In genomic region chr10:61174711-61175441, GRCm38 (mm10) we compare ENCODE assay signal across 23 mouse cellular contexts. TPM values are rescaled to one million over a fixed set of nuclear protein-coding genes. Genes with fewer than 3 reads are reported as not detected.
DNase-seq lines count a peak whose midpoint lies in the region; ATAC-seq and TF ChIP-seq lines count a peak whose summit lies in the region.
"Had no signal": no experiment of that assay in that cellular context is flagged by ENCODE, and none has a peak within 500 bp of the region (broad histone marks: within the 10 kb centered on the region; RNA-seq: fewer than 3 reads in every experiment).

No protein-coding gene starts in this region.

- peak; percentile 82 for ATAC-seq in lung, embryonic 16.5 days (ENCODE audit: low read depth)
- ATAC-seq: CD4-positive, CD25-positive, alpha-beta regulatory T cell, adult 4 months had no signal

- TF ChIP-seq RAD21 in MEL (IDR thresholded peaks at IDR 0.05; ENCODE audit: low read depth, low read length), result no peak

- no peak for TF ChIP-seq POLR2A in MEL (IDR thresholded peaks at IDR 0.05; ENCODE audit: control insufficient read depth in 1 of 2, insufficient read depth in 1 of 2, low read depth in 1 of 2, low read length in 2 of 2, poor library complexity in 1 of 2)

- TF ChIP-seq CTCF in MEL (IDR thresholded peaks at IDR 0.05 in 2 of 3, conservative IDR thresholded peaks at IDR 0.05 in 1 of 3; ENCODE audit: control insufficient read depth in 1 of 3, insufficient read depth in 1 of 3, low read depth in 2 of 3, low read length in 3 of 3, poor library complexity in 1 of 3, severe bottlenecking in 1 of 3), result no peak

- H3K4me3 ChIP-seq in lung, embryonic 16.5 days (ENCODE audit: low read length), result no peak overlapping the region
- H3K4me3 ChIP-seq in MEL (ENCODE audit: control insufficient read depth in 1 of 2, insufficient read depth in 1 of 2, low read depth in 2 of 2, low read length in 2 of 2), result no peak overlapping the region
- H3K4me3 ChIP-seq: embryonic facial prominence, embryonic 13.5 days; heart, adult 2 months; midbrain, embryonic 12.5 days; neural tube, embryonic 13.5 days had no signal

- peaks cover 9% of the 10 kb centered on the region for H3K4me1 ChIP-seq in lung, embryonic 16.5 days (replicated peaks; ENCODE audit: control insufficient read depth, insufficient read depth, low read length)
- H3K4me1 ChIP-seq in MEL (ENCODE audit: control insufficient read depth in 1 of 2, insufficient read depth in 2 of 2, low read length in 2 of 2), result no peaks in the 10 kb centered on the region

- H3K4me2 ChIP-seq in lung, embryonic 16.5 days (ENCODE audit: low read depth, low read length), result no peak overlapping the region

- no peaks in the 10 kb centered on the region for H3K79me2 ChIP-seq in MEL (ENCODE audit: control insufficient read depth, insufficient read depth, low read length, poor library complexity)

- no peak for TF ChIP-seq EP300 in MEL (IDR thresholded peaks at IDR 0.05; ENCODE audit: low read depth in 1 of 2, low read length in 2 of 2)

- H3K36me3 ChIP-seq in lung, embryonic 16.5 days (ENCODE audit: control insufficient read depth, insufficient read depth, low read length), result no peaks in the 10 kb centered on the region
- no peaks in the 10 kb centered on the region for H3K36me3 ChIP-seq in MEL (ENCODE audit: control insufficient read depth in 1 of 2, insufficient read depth in 2 of 2, low read length in 2 of 2)
- H3K36me3 ChIP-seq: embryonic facial prominence, embryonic 13.5 days; heart, embryonic 15.5 days; hindbrain, embryonic 10.5 days; midbrain, embryonic 12.5 days; neural tube, embryonic 13.5 days had no signal

- H3K27me3 ChIP-seq in lung, embryonic 16.5 days (ENCODE audit: control insufficient read depth, insufficient read depth, low read depth, low read length), result no peaks in the 10 kb centered on the region; the same call in 1 of the 2 replicates
- H3K27me3 ChIP-seq in MEL (ENCODE audit: control insufficient read depth in 1 of 2, insufficient read depth in 2 of 2, low read length in 2 of 2), result 0 out of 4 replicates have a peak, but pooled peaks cover 0 to 4% of the 10 kb centered on the region in 2 experiments

- no peak overlapping the region for H3K27ac ChIP-seq in lung, embryonic 16.5 days (ENCODE audit: low read length)
- no peak overlapping the region for H3K27ac ChIP-seq in MEL (ENCODE audit: control insufficient read depth, low read depth, low read length)
- H3K27ac ChIP-seq: embryonic facial prominence, embryonic 13.5 days; heart, adult 2 months; heart, embryonic 15.5 days; hindbrain, embryonic 10.5 days; midbrain, embryonic 12.5 days; neural tube, embryonic 13.5 days; stomach, postnatal 0 days had no signal

- no peaks in the 10 kb centered on the region for H3K9me3 ChIP-seq in lung, embryonic 16.5 days (ENCODE audit: control insufficient read depth, low read length)
- no peaks in the 10 kb centered on the region for H3K9me3 ChIP-seq in MEL (replicated peaks; ENCODE audit: insufficient read depth, low read length)
- H3K9me3 ChIP-seq: embryonic facial prominence, embryonic 13.5 days; heart, embryonic 15.5 days; hindbrain, embryonic 10.5 days; midbrain, embryonic 12.5 days; neural tube, embryonic 13.5 days had no signal

- H3K9ac ChIP-seq in lung, embryonic 16.5 days (ENCODE audit: low read length), result no peak overlapping the region
- H3K9ac ChIP-seq in MEL (ENCODE audit: control insufficient read depth, low read depth, low read length, poor library complexity, severe bottlenecking), result no peak overlapping the region
- H3K9ac ChIP-seq: embryonic facial prominence, embryonic 13.5 days; heart, embryonic 15.5 days; midbrain, embryonic 12.5 days; neural tube, embryonic 13.5 days had no signal

- 13% methylated on average over 11 of the region's 13 CpGs for WGBS in lung, embryonic 16.5 days

- DNase-seq in cerebellum, adult 11-12 months, result peak; percentile 61
- no peak for DNase-seq in cerebellum, adult 9-10 months
- DNase-seq in lung, postnatal 14 days, result no peak
- no peak for DNase-seq in MEL (ENCODE audit: low read depth, low spot score)
- peak; percentile 56 to 66 for DNase-seq in cerebellum, postnatal 25 days
- DNase-seq in spleen, postnatal 10 days (ENCODE audit: low spot score in 2 of 2), result no peak
- no peak for DNase-seq in right cerebral cortex, postnatal 14 days
- DNase-seq: gastrocnemius, postnatal 14 days; heart, adult 2 months; kidney, adult 2 months; kidney, postnatal 25 days; thymus, postnatal 36 days had no signal

TF ChIP-seq in MEL, 35 proteins besides CTCF, POLR2A, EP300 and RAD21:
- no peak for TF ChIP-seq USF2 (IDR thresholded peaks at IDR 0.05; ENCODE audit: borderline replicate concordance in 1 of 2, insufficient read depth in 1 of 2, low read depth in 1 of 2, low read length in 2 of 2)
- TF ChIP-seq ZNF384 (IDR thresholded peaks at IDR 0.05; ENCODE audit: low read depth, low read length), result 0 out of 2 replicates have a peak, but pooled peaks have one; percentile 30

RNA-seq across cellular contexts. Expression of gene Tbata, which starts 3.1 kb away (rescaled TPM):
- 7.5 and 20.5 TPM in 2 replicates for polyA plus RNA-seq in lung, embryonic 16.5 days (2015; fragmentation: Nextera tagmentation; extraction: Ambion mirVana)
- total RNA-seq in MEL (2012; rRNA removed), result not detected in 2 replicates
- polyA plus RNA-seq in MEL (2012; ENCODE audit: insufficient read depth in 1 of 2, insufficient read length in 2 of 2, low read depth in 1 of 2, low replicate concordance in 2 of 2, missing spikeins in 1 of 2), result not detected
- total RNA-seq: adrenal gland, postnatal 36 days; gastrocnemius, postnatal 14 days; heart, adult 2 months; megakaryocyte progenitor cell, adult 5-6 weeks had no signal
- polyA plus RNA-seq: CD4-positive, CD25-positive, alpha-beta regulatory T cell, adult 4 months; embryonic facial prominence, embryonic 13.5 days; liver, embryonic 16.5 days; midbrain, embryonic 12.5 days had no signal

RNA-seq across cellular contexts. Expression of gene Sgpl1, which starts 27.4 kb away (rescaled TPM):
- 56.4 and 56.9 TPM in 2 replicates for polyA plus RNA-seq in lung, embryonic 16.5 days (2015; fragmentation: Nextera tagmentation; extraction: Ambion mirVana)
- total RNA-seq in MEL (2012; rRNA removed), result 7.9 and 8.7 TPM in 2 replicates
- 10 to 100 TPM in 1 of 2 experiments, not detected in 1; 11.7 TPM for polyA plus RNA-seq in MEL (2012; ENCODE audit: insufficient read depth in 1 of 2, insufficient read length in 2 of 2, low read depth in 1 of 2, low replicate concordance in 2 of 2, missing spikeins in 1 of 2)

Comparison
In these comparisons a context has a peak if more than half of its experiments do, and no peak if none do; other contexts are left out.
1. DNase-seq: peak in cerebellum, adult 11-12 months (single experiment) and cerebellum, postnatal 25 days (2 of 2); none in cerebellum, adult 9-10 months (single experiment), lung, postnatal 14 days (single experiment), MEL (single experiment), spleen, postnatal 10 days (0 of 2) and right cerebral cortex, postnatal 14 days (single experiment).